ENCODE assay signal across 16 mouse cellular contexts in the genomic region with DNA sequence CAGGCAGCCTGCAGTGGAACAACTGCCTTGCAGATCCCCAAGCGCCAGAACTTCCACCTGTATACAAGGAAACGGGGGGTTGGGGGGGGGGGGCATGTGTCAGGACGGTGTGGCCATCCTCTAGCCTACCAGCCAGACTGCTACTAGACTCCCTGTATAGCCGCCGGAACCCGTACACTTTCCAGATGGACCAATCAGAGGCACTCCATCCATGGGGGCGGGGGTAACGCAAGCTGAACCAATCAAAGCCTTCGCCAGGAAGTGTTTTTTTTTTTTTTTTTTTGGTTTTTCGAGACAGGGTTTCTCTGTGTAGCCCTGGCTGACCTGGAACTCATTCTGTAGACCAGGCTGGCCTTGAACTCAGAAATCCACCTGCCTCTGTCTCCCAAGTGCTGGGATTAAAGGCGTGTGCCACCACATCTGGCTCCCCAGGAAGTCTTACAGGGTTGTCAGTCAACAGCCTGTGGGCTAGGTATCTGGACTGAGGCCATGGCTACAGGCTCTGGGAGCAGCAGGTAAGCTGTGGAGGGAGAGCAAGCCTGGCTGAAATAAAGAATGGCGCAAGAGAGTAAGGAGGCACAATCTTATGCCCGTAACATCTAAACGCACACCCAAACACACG. TPM values are rescaled to one million over a fixed set of nuclear protein-coding genes. Genes with fewer than 3 reads are reported as not detected.
DNase-seq lines count a peak whose midpoint lies in the region; ATAC-seq and TF ChIP-seq lines count a peak whose summit lies in the region.
"Had no signal": no experiment of that assay in that cellular context is flagged by ENCODE, and none has a peak within 500 bp of the region (broad histone marks: within the 10 kb centered on the region; RNA-seq: fewer than 3 reads in every experiment).

No protein-coding gene starts in this region.

- H3K4me1 ChIP-seq in midbrain, embryonic 11.5 days (ENCODE audit: control insufficient read depth, insufficient read depth, low read length): 0 out of 2 replicates have a peak, but pooled peaks cover 8% of the 10 kb centered on the region
- H3K4me1 ChIP-seq in midbrain, postnatal 0 days (ENCODE audit: insufficient read depth, low read length): peaks cover 3% of the 10 kb centered on the region; the same call in 1 of the 2 replicates
- peaks cover 16% of the 10 kb centered on the region for H3K4me1 ChIP-seq in embryonic facial prominence, embryonic 15.5 days
- peaks cover 16% of the 10 kb centered on the region for H3K4me1 ChIP-seq in limb, embryonic 13.5 days

- no peak overlapping the region for H3K27ac ChIP-seq in midbrain, embryonic 11.5 days (ENCODE audit: low read depth, low read length)
- H3K27ac ChIP-seq in midbrain, postnatal 0 days (ENCODE audit: low read depth, low read length): no peak overlapping the region
- H3K27ac ChIP-seq in embryonic facial prominence, embryonic 15.5 days (replicated peaks): peak overlapping the region; percentile 56; the same call in 1 of the 2 replicates
- no peak overlapping the region for H3K27ac ChIP-seq in limb, embryonic 13.5 days
- H3K27ac ChIP-seq: liver, embryonic 14.5 days had no signal

- no peak overlapping the region for H3K4me2 ChIP-seq in midbrain, embryonic 11.5 days
- H3K4me2 ChIP-seq in midbrain, postnatal 0 days (ENCODE audit: low read depth, low read length, poor library complexity, severe bottlenecking): no peak overlapping the region
- no peak overlapping the region for H3K4me2 ChIP-seq in embryonic facial prominence, embryonic 15.5 days (replicated peaks)
- no peak overlapping the region for H3K4me2 ChIP-seq in limb, embryonic 13.5 days (replicated peaks)

- H3K36me3 ChIP-seq in midbrain, embryonic 11.5 days (ENCODE audit: control insufficient read depth, insufficient read depth, low read length): no peaks in the 10 kb centered on the region
- no peaks in the 10 kb centered on the region for H3K36me3 ChIP-seq in midbrain, postnatal 0 days (ENCODE audit: insufficient read depth, low read length)
- H3K36me3 ChIP-seq in embryonic facial prominence, embryonic 15.5 days: no peaks in the 10 kb centered on the region
- no peaks in the 10 kb centered on the region for H3K36me3 ChIP-seq in limb, embryonic 13.5 days

- H3K9me3 ChIP-seq in midbrain, embryonic 11.5 days (ENCODE audit: control insufficient read depth, low read length): no peaks in the 10 kb centered on the region
- H3K9me3 ChIP-seq in midbrain, postnatal 0 days (ENCODE audit: low read length): no peaks in the 10 kb centered on the region
- no peaks in the 10 kb centered on the region for H3K9me3 ChIP-seq in embryonic facial prominence, embryonic 15.5 days (replicated peaks)
- no peaks in the 10 kb centered on the region for H3K9me3 ChIP-seq in limb, embryonic 13.5 days

- DNase-seq in embryo, embryonic 10.5 days (ENCODE audit: low spot score): peak; percentile 55
- no peak for DNase-seq in embryo, embryonic 10 days (ENCODE audit: low spot score)
- DNase-seq in midbrain, embryonic 11.5 days (ENCODE audit: low spot score, missing footprints): no peak
- no peak for DNase-seq in midbrain, postnatal 0 days (ENCODE audit: low spot score)
- no peak for DNase-seq in left cerebral cortex, adult 9 months (ENCODE audit: low spot score in 2 of 2)
- DNase-seq: kidney, postnatal 10 days; right cerebral cortex, postnatal 14 days; thymus, postnatal 4 days had no signal

- H3K9ac ChIP-seq in midbrain, embryonic 11.5 days (ENCODE audit: low read length): no peak overlapping the region
- no peak overlapping the region for H3K9ac ChIP-seq in midbrain, postnatal 0 days (replicated peaks; ENCODE audit: low read length, poor library complexity, severe bottlenecking)
- no peak overlapping the region for H3K9ac ChIP-seq in embryonic facial prominence, embryonic 15.5 days
- H3K9ac ChIP-seq in limb, embryonic 13.5 days: peak overlapping the region; percentile 13; the same call in 1 of the 2 replicates
- H3K9ac ChIP-seq: liver, embryonic 14.5 days had no signal

- 47% methylated on average over 15 of the region's 15 CpGs for WGBS in midbrain, embryonic 11.5 days
- WGBS in midbrain, postnatal 0 days: 67% methylated on average over 13 of the region's 15 CpGs
- 62% methylated on average over 15 of the region's 15 CpGs for WGBS in embryonic facial prominence, embryonic 15.5 days
- 59% methylated on average over 15 of the region's 15 CpGs for WGBS in limb, embryonic 13.5 days

- ATAC-seq in midbrain, embryonic 11.5 days (ENCODE audit: low FRiP score): 0 out of 2 replicates have a peak, but pooled peaks have one; percentile 56
- no peak for ATAC-seq in midbrain, postnatal 0 days (ENCODE audit: low FRiP score)
- ATAC-seq in embryonic facial prominence, embryonic 15.5 days (ENCODE audit: insufficient number of reproducible peaks, low FRiP score, low TSS enrichment, low read depth): no peak
- ATAC-seq in limb, embryonic 13.5 days (ENCODE audit: low FRiP score, low read depth): no peak
- ATAC-seq in cerebellum, adult (ENCODE audit: insufficient number of reproducible peaks, low FRiP score, low TSS enrichment): no peak

- no peak overlapping the region for H3K4me3 ChIP-seq in midbrain, embryonic 11.5 days (ENCODE audit: low read depth, low read length)
- H3K4me3 ChIP-seq in midbrain, postnatal 0 days (ENCODE audit: low read depth, low read length): no peak overlapping the region
- H3K4me3 ChIP-seq in embryonic facial prominence, embryonic 15.5 days (replicated peaks): no peak overlapping the region
- no peak overlapping the region for H3K4me3 ChIP-seq in limb, embryonic 13.5 days

- H3K27me3 ChIP-seq in midbrain, embryonic 11.5 days (ENCODE audit: control insufficient read depth, insufficient read depth, low read length): no peaks in the 10 kb centered on the region
- no peaks in the 10 kb centered on the region for H3K27me3 ChIP-seq in midbrain, postnatal 0 days (ENCODE audit: insufficient read depth, low read length)
- no peaks in the 10 kb centered on the region for H3K27me3 ChIP-seq in embryonic facial prominence, embryonic 15.5 days
- no peaks in the 10 kb centered on the region for H3K27me3 ChIP-seq in limb, embryonic 13.5 days

- no peak for TF ChIP-seq CTCF in midbrain, postnatal 0 days (IDR thresholded peaks at IDR 0.05)

RNA-seq across cellular contexts. Expression of a gene that starts 1.9 kb away (rescaled TPM):
- polyA plus RNA-seq in midbrain, embryonic 11.5 days (2014; fragmentation: Nextera tagmentation; extraction: Ambion mirVana): 0.04 and 0.11 TPM in 2 replicates
- total RNA-seq in midbrain, postnatal 0 days (2014; rRNA removed): not detected in 2 replicates
- 0.04 and 0.06 TPM in 2 replicates for polyA plus RNA-seq in midbrain, postnatal 0 days (2015; fragmentation: Nextera tagmentation; extraction: Ambion mirVana)
- polyA plus RNA-seq in embryonic facial prominence, embryonic 15.5 days (2015; fragmentation: Nextera tagmentation; extraction: Ambion mirVana): 0.88 and 0.93 TPM in 2 replicates
- polyA plus RNA-seq in limb, embryonic 13.5 days (2015; fragmentation: Nextera tagmentation; extraction: Ambion mirVana): 0.05 TPM in 1 of 2 replicates, not detected in the other
- total RNA-seq: megakaryocyte progenitor cell, adult 5-6 weeks had no signal
- polyA plus RNA-seq: cortical plate, adult 2 months; neural tube, embryonic 14.5 days had no signal

RNA-seq across cellular contexts. Expression of a gene that starts 10.2 kb away (rescaled TPM):
- 24.1 and 25.6 TPM in 2 replicates for polyA plus RNA-seq in midbrain, embryonic 11.5 days (2014; fragmentation: Nextera tagmentation; extraction: Ambion mirVana)
- 15.1 and 18.2 TPM in 2 replicates for total RNA-seq in midbrain, postnatal 0 days (2014; rRNA removed)
- polyA plus RNA-seq in midbrain, postnatal 0 days (2015; fragmentation: Nextera tagmentation; extraction: Ambion mirVana): 4.2 TPM in 2 replicates
- polyA plus RNA-seq in embryonic facial prominence, embryonic 15.5 days (2015; fragmentation: Nextera tagmentation; extraction: Ambion mirVana): 6.8 and 7.0 TPM in 2 replicates
- 10.0 and 10.4 TPM in 2 replicates for polyA plus RNA-seq in limb, embryonic 13.5 days (2015; fragmentation: Nextera tagmentation; extraction: Ambion mirVana)
- total RNA-seq: megakaryocyte progenitor cell, adult 5-6 weeks had no signal

RNA-seq across cellular contexts. Expression of a gene that starts 29.7 kb away (rescaled TPM):
- 9.0 and 10.1 TPM in 2 replicates for polyA plus RNA-seq in midbrain, embryonic 11.5 days (2014; fragmentation: Nextera tagmentation; extraction: Ambion mirVana)
- 4.8 and 10.2 TPM in 2 replicates for total RNA-seq in midbrain, postnatal 0 days (2014; rRNA removed)
- polyA plus RNA-seq in midbrain, postnatal 0 days (2015; fragmentation: Nextera tagmentation; extraction: Ambion mirVana): 3.8 and 4.3 TPM in 2 replicates
- 0.27 and 0.55 TPM in 2 replicates for polyA plus RNA-seq in embryonic facial prominence, embryonic 15.5 days (2015; fragmentation: Nextera tagmentation; extraction: Ambion mirVana)
- polyA plus RNA-seq in limb, embryonic 13.5 days (2015; fragmentation: Nextera tagmentation; extraction: Ambion mirVana): 0.31 and 0.75 TPM in 2 replicates
- total RNA-seq: adrenal gland, adult 18-20 months; megakaryocyte progenitor cell, adult 5-6 weeks had no signal
